Mouse (Mus musculus) cortical plate, adult 2 months (tissue): ENCODE results near the gene Sptbn4.

Experiments used
- CTCF ChIP-seq: fragments of 200-500 bp; IDR thresholded peaks from 2 replicates; pipeline ENCODE4 v1.5.1; 2011; ENCODE audit warnings: mild to moderate bottlenecking, control low read depth, low read length; ENCODE audit not compliant: insufficient read depth; ENCODE audit errors: extremely low read depth
- POLR2A ChIP-seq: fragments of 200-500 bp; IDR thresholded peaks from 2 replicates; pipeline ENCODE4 v1.6.1; 2011; ENCODE audit warnings: mild to moderate bottlenecking, low read length, control low read depth; ENCODE audit not compliant: insufficient read depth; ENCODE audit errors: extremely low read depth

- TF ChIP-seq CTCF: no peak
- TF ChIP-seq POLR2A: no peak
Measured at GRCm38 (mm10) chr7:27396184-27397047, 51.1 kb downstream of the Sptbn4 start.
